In the genomic region with DNA sequence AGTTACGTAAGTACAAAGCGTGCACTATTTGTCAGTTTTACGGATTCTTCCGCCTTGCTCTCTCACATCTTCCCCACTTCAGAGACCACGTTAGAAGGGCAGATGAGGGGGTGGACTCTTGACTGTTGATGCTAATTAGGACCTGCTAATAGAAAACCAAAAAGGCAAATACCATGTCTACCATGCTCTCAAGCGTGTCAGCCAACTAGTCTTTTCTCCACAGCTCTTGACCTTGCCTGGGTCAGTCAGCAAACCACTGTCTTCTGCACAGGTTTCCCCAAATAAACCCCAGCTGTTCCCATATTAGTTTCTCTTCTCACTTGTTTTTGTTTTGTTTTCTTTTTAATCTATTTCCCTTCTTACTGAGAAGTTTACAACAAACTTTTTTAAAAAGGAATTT, we compare ENCODE assay signal across 24 mouse cellular contexts.
"Had no signal": no experiment of that assay in that cellular context is flagged by ENCODE, and none has a peak within 500 bp of the region (broad histone marks: within the 10 kb centered on the region; RNA-seq: fewer than 3 reads in every experiment).

No protein-coding gene starts in this region.

- H3K27me3 ChIP-seq: heart, embryonic 12.5 days; hindbrain, embryonic 12.5 days; intestine, embryonic 15.5 days; limb, embryonic 12.5 days; liver, embryonic 13.5 days; liver, embryonic 15.5 days had no signal

- H3K4me3 ChIP-seq: gastrocnemius, adult 2 months; heart, embryonic 10.5 days; heart, embryonic 12.5 days; hindbrain, embryonic 10.5 days; hindbrain, embryonic 12.5 days; intestine, embryonic 15.5 days; layer of hippocampus, adult 2 months; left cerebral cortex, adult 2 months; limb, embryonic 10.5 days; limb, embryonic 12.5 days; liver, embryonic 13.5 days; liver, embryonic 15.5 days had no signal

- ATAC-seq: hindbrain, embryonic 16.5 days; inflammation-experienced regulatory T-cells, adult 6 months; intestine, embryonic 15.5 days; liver, postnatal 0 days had no signal

- H3K27ac ChIP-seq: gastrocnemius, adult 2 months; heart, embryonic 10.5 days; hindbrain, embryonic 10.5 days; hindbrain, embryonic 12.5 days; hindbrain, embryonic 14.5 days; intestine, embryonic 15.5 days; layer of hippocampus, adult 2 months; left cerebral cortex, adult 2 months; limb, embryonic 10.5 days; limb, embryonic 12.5 days; liver, embryonic 13.5 days; liver, embryonic 15.5 days had no signal

- H3K9ac ChIP-seq: heart, embryonic 12.5 days; hindbrain, embryonic 12.5 days; hindbrain, embryonic 14.5 days; intestine, embryonic 15.5 days; limb, embryonic 12.5 days; liver, embryonic 13.5 days; liver, embryonic 15.5 days; liver, postnatal 0 days had no signal

- H3K4me1 ChIP-seq: heart, embryonic 10.5 days; heart, embryonic 12.5 days; hindbrain, embryonic 12.5 days; intestine, embryonic 15.5 days; limb, embryonic 12.5 days had no signal

- DNase-seq: gastrocnemius, adult 2 months; gastrocnemius, postnatal 10 days; gastrocnemius, postnatal 25 days; heart, adult 18-20 months; heart, postnatal 10 days; heart, postnatal 4 days; kidney, postnatal 10 days; liver; liver, embryonic 13.5 days; liver, postnatal 0 days had no signal

- H3K9me3 ChIP-seq: heart, embryonic 10.5 days; heart, embryonic 12.5 days; hindbrain, embryonic 10.5 days; hindbrain, embryonic 12.5 days; intestine, embryonic 15.5 days; limb, embryonic 10.5 days; limb, embryonic 12.5 days; liver, embryonic 13.5 days; liver, embryonic 15.5 days had no signal

- H3K4me2 ChIP-seq: heart, embryonic 12.5 days; hindbrain, embryonic 12.5 days; hindbrain, embryonic 14.5 days; intestine, embryonic 15.5 days; limb, embryonic 12.5 days; liver, embryonic 11.5 days; liver, embryonic 13.5 days; liver, embryonic 15.5 days had no signal
